Mouse (Mus musculus): Measurements from ENCODE around the gene Asb1.

DNA sequence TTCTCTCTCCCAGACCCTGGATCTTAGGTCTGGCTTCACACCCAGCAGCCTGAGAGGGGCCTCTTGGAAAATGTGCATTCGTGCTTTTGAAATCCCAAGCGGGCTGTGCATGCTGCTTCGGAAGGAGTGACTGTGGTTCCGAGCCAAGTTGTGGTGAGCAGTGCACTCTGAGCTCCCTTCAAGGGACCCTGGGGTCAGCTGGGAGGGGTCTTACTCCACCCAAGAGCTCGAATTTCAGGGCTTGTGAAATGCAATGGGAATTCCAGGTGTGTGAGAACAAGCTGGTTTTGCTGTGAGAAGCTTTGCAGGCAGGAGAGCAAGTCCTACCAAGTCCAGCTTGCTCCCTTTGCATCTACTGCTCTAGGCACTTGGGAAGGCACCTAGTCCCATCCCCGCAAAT is 24.3 kb downstream of the Asb1 start:
- TF ChIP-seq POLR2A (IDR thresholded peaks at IDR 0.05; ENCODE audit: insufficient read depth, low read depth, low read length) (no peak), CTCF (IDR thresholded peaks at IDR 0.05; ENCODE audit: insufficient read depth, low read depth, low read length) (no peak)

Data from olfactory bulb, adult 2 months (tissue).